Mouse (Mus musculus) frontal cortex, postnatal 36 days (tissue): ENCODE results near the gene Gm26566.
"Not testable (repeated sequence)": the region's sequence is repeated elsewhere in the genome, so short reads cannot be mapped to it uniquely, and the experiment has no call there.

Experiments
- DNase-seq, 2 experiments: peaks; one replicate each; pipeline ENCODE4 v3.0.0; 2022; ENCODE audit warnings: low spot score in 2 of 2

Gm26566 gene

GRCm38 (mm10) chr4:88739036-88739435 lies 17.4 kb downstream of the Gm26566 start:
- DNase-seq, result no peak

DNA sequence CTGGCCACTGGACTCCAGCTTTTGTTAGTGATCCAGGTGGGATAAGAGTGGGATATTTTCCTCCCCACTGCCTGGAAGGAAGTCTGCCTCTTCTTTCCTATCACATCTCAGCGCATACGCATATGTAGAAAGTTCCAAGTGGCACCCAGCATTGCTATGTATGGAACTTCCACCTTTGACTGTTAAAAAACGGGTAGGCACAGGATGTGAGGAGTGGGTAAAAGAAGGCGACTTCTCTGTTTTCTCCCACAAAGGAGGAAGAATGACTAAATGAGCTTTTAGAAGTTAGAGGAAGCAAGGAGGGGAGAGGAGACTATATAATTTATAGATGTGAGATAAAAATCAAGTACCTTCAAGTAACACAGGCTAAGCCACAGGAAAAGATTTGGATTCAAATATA lies 19.8 kb downstream of the Gm26566 start:
- DNase-seq, result no peak

DNA sequence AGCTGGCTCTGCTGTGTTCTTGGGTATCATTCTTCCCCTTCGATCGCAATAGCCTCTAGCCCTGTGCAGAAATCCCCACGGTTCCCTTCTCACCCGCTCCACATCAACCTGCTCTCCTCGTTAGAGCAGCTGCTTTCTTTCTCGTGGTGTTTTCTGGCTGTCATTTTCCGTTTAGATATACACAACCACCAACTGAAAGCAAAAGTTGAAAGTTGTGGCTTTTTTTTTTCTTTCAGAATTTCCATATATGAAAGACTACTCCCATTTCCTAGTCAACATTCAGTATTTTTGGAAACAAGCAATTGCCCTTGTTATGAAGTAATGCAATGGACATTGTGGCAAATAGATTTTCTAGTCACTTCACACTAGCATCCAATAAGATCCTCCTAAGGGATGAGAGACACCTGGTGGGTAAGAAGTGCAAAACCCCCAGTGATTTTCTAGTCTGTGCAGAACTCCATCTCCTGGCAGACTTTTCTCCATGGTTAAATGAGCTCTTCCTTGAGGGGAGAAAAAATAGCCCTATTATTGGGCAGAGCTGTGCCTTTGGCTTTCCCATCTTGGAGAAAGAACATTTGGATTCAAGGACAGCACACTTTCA lies 21.3 kb downstream of the Gm26566 start:
- no peak for DNase-seq

DNA sequence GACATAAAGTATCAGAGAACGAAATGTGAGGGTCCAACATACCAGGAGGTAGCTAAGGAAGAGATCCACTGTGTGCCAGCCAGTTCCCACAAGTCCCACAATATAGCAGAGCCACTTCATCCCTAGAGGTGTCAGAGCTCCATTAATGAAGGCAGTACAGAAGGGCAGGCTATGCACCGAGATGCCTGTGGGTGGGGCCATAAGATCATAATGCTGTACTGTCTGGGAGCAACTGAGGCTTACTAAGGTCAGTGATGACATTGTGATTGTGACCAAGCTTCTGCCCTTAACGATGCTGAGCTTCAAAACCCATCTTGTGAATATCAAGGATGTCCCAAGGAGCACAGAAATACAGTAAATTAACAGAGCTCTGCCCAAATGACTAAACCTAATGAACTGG lies 22.6 kb downstream of the Gm26566 start:
- no peak for DNase-seq

DNA sequence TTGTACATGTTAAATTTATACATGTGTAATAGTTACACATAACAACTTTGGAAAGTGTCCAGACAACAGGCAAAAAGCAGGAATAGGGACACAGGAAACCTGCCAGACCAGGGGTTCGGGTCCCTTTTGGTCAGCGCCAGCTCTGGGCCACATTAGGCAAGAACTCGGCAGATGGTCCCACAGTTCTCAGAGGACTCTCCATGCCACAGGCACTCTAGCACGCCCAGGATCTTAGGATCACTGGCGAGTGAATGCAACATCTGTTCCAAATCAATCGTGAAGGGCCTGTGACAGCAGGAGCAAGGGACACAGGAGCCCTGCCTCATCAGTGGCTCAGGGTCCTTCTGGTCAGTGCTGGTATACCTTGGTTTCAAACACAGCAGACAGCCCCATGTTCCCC lies 28.3 kb downstream of the Gm26566 start:
- no peak for DNase-seq

- DNase-seq, result peak; percentile 71 to 75
Measured at GRCm38 (mm10) chr4:88754818-88755340, 33.3 kb downstream of the Gm26566 start, which contains the start of gene Gm13271. Gene Gm13271, plus strand, starts transcription at chr4:88754868.

GRCm38 (mm10) chr4:88756581-88757513 lies 35.2 kb downstream of the Gm26566 start:
- DNase-seq, result peak in 1 of 2 experiments; percentile 9

DNA sequence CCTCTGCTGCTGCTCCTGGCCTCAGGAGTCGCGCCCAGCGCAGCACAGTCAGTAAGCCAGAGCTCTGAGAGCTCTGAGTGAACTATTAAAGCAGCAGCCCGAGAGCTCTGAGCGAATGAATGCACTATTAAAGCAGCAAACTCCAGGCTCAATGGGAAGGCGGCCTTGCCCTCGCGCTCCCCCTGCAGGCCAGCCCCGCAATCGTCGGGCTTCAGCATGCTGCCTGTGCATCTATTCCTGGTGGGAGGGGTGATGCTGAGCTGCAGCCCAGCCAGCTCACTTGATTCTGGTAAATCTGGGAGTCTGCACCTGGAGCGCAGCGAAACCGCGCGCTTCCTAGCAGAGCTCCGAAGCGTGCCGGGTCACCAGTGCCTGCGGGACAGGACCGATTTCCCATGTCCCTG lies 36.0 kb downstream of the Gm26566 start:
- DNase-seq, result peak; percentile 96

DNA sequence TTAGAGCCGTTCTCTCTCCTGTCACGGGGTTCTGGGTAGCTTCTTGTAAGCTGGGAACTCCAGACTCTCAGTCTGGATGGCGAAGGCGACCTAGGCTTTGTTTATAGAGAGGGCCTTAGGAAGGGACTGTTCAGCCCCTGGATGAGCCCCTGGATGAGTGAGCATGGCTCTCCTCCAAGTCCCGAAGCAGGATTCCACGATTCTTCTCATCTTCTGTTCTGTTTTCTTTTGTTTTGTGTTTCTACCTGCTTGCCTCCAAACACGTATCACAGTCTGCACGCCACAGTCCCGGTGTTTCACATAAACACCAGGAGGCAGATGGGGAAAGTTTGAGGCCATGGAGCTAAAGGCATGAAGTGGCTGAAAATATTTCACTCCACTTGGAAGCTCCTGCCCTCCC lies 37.1 kb downstream of the Gm26566 start:
- DNase-seq, result peak in 1 of 2 experiments; percentile 19

GRCm38 (mm10) chr4:88759610-88760268 lies 38.1 kb downstream of the Gm26566 start, which contains the start of gene Gm13283:
Gene Gm13283, plus strand, starts transcription at chr4:88760119.
- peak in 1 of 2 experiments; percentile 35 for DNase-seq

- DNase-seq, result peak; percentile 31 to 43
Measured at GRCm38 (mm10) chr4:88760431-88760830, 38.8 kb downstream of the Gm26566 start.

- DNase-seq, result peak; percentile 59 to 61
Measured at GRCm38 (mm10) chr4:88761776-88762175, 40.2 kb downstream of the Gm26566 start.

GRCm38 (mm10) chr4:88762341-88762740 lies 40.7 kb downstream of the Gm26566 start:
- DNase-seq, result not testable (repeated sequence)

DNA sequence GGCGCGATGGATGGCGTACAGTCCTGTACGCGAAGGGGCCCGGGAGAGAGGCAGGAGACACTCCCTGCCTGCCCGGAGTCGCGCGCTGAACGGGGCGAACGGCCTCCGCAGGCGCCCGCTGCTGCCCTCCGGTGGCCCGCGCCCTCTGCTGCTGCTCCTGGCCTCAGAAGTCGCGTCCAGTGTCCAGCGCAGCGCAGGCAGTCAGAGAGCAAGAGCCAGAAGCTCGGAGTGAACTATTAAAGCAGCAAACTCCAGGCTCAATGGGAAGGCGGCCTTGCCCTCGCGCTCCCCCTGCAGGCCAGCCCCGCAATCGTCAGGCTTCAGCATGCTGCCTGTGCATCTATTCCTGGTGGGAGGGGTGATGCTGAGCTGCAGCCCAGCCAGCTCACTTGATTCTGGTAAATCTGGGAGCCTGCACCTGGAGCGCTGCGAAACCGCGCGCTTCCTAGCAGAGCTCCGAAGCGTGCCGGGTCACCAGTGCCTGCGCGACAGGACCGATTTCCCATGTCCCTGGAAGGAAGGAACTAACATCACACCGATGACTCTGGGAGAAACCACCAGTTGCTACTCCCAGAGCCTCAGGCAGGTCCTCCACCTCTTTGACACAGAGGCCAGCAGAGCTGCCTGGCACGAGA lies 41.9 kb downstream of the Gm26566 start:
- peak; percentile 22 to 25 for DNase-seq
